Mouse (Mus musculus) stomach, postnatal 0 days (tissue): Measurements from ENCODE around the gene Kcnma1. TPM values are rescaled to one million over a fixed set of nuclear protein-coding genes. Genes with fewer than 3 reads are reported as not detected.

Experiments
- ATAC-seq: fragments of 200-750 bp; cut with Nextera tagmentation; 2 replicates; pipeline ENCODE4 v1.8.0; 2017; ENCODE audit not compliant: low FRiP score, low TSS enrichment
- DNase-seq: peaks from one replicate; pipeline ENCODE4 v3.0.0-alpha.2; 2016; ENCODE audit warnings: low spot score
- H3K27ac ChIP-seq: fragments of 300-500 bp; sonication (generic); replicated peaks from 2 replicates; pipeline ENCODE4 v1.5.1; 2014; ENCODE audit warnings: mild to moderate bottlenecking, control low read depth
- H3K27me3 ChIP-seq: fragments of 300-500 bp; sonication (generic); 2 replicates; pipeline ENCODE4 v1.6.1; 2014; ENCODE audit warnings: low read length; ENCODE audit not compliant: control insufficient read depth, insufficient read depth
- H3K36me3 ChIP-seq: fragments of 300-500 bp; sonication (generic); 2 replicates; pipeline ENCODE4 v1.6.1; 2014; ENCODE audit warnings: low read length, mixed read lengths; ENCODE audit not compliant: control insufficient read depth, insufficient read depth
- H3K4me1 ChIP-seq: fragments of 300-500 bp; sonication (generic); replicated peaks from 2 replicates; pipeline ENCODE4 v1.6.1; 2014; ENCODE audit warnings: antibody characterized with exemption; ENCODE audit not compliant: control insufficient read depth, insufficient read depth
- H3K4me2 ChIP-seq: fragments of 300-500 bp; sonication (generic); replicated peaks from 2 replicates; pipeline ENCODE4 v1.6.1; 2014; ENCODE audit warnings: low read depth, mild to moderate bottlenecking, control low read depth, moderate library complexity
- H3K4me3 ChIP-seq: fragments of 300-500 bp; sonication (generic); 2 replicates; pipeline ENCODE4 v1.5.1; 2014; ENCODE audit warnings: low read depth, low read length, control low read depth
- H3K9ac ChIP-seq: fragments of 300-500 bp; sonication (generic); 2 replicates; pipeline ENCODE4 v1.6.1; 2014; ENCODE audit warnings: mild to moderate bottlenecking, low read length, control low read depth, mixed read lengths
- H3K9me3 ChIP-seq: fragments of 300-500 bp; sonication (generic); 2 replicates; pipeline ENCODE4 v1.6.1; 2016; ENCODE audit warnings: low read length; ENCODE audit not compliant: control insufficient read depth
- CTCF ChIP-seq: IDR thresholded peaks from 2 replicates; pipeline ENCODE4 v1.5.1; 2016; ENCODE audit warnings: antibody characterized with exemption, low read depth, mild to moderate bottlenecking, moderate library complexity
- EP300 ChIP-seq: optimal IDR thresholded peaks from 2 replicates; pipeline ENCODE3; 2016; ENCODE audit warnings: antibody characterized with exemption
- WGBS: fragments of 180-500 bp; shearing (Covaris S2); extraction: QIAGEN DNeasy Blood & Tissue Kit; methylation state at CpG from one replicate; pipeline ENCODE4 v1.1.7; 2014; 5-methylcytosine and 5-hydroxymethylcytosine counted together
- polyA plus RNA-seq: library from polyadenylated mRNA; unstranded; fragments of >200 nt; fragmentation: Nextera tagmentation; extraction: Ambion mirVana; gene quantifications from 2 replicates; pipeline ENCODE4 v1.2.1, GENCODE M21; 2015

The Kcnma1 gene
- polyA plus RNA-seq, 1 experiment from 2014 or later = 13.3 TPM

DNA sequence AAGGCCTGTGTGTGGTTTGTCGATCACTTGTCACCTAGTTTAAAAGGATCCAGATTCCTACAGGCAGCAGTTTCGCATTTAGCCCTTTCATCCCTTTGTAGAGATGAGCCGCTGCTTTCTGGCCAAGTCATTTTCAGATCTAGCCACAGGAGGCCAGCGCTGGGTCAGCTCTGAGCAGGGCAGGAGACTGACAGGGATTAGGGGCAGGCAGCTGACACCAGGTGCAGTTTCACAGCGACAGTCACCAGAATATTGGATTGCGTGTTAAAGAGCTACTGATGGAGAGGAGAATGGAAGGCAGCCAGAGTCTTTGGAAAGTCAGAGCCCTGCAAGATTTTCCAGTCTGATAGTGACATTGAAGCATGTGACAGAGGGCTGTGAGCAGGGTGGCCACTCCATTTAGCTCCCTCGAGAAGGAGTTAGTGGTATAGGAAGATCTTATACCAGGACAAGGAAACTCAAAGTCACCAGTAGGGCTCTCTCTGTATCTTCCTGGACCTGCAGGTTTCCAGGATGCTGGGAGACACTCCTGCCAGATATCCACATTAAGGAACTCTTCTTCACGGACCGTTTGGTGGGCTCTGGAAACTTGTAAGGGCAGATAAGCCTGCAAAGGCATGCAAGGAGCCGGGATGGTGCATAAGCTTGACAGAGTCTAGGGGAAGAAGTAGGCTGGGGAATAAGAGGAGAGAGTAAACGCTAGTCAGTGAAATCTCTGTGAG lies 21.4 kb upstream of the Kcnma1 start:
- 26% methylated on average over 11 of the region's 11 CpGs for WGBS
- Histone ChIP-seq H3K4me1 (no peaks in the 10 kb centered on the region), H3K9me3 (no peaks in the 10 kb centered on the region), H3K9ac (no peak overlapping the region), H3K4me2 (no peak overlapping the region), H3K27me3 (no peaks in the 10 kb centered on the region), H3K36me3 (no peaks in the 10 kb centered on the region), H3K4me3 (no peak overlapping the region), H3K27ac (no peak overlapping the region)
- TF ChIP-seq EP300 = no peak
- no peak for TF ChIP-seq CTCF
- no peak for DNase-seq
- ATAC-seq = no peak

- H3K27ac ChIP-seq = no peak overlapping the region
- H3K4me3 ChIP-seq = no peak overlapping the region
- H3K4me1 ChIP-seq = no peaks in the 10 kb centered on the region
- ATAC-seq (no peak), DNase-seq (no peak)
- WGBS = 89% methylated on average over 7 of the region's 7 CpGs
- H3K36me3 ChIP-seq = no peaks in the 10 kb centered on the region
- no peaks in the 10 kb centered on the region for H3K27me3 ChIP-seq
- no peak overlapping the region for H3K4me2 ChIP-seq
- TF ChIP-seq CTCF = no peak
- no peak overlapping the region for H3K9ac ChIP-seq
- no peaks in the 10 kb centered on the region for H3K9me3 ChIP-seq
Observed at GRCm38 (mm10) chr14:24032876-24033389, 18.6 kb upstream of the Kcnma1 start.

- WGBS = 73% methylated on average over 3 of the region's 3 CpGs
- DNase-seq (no peak), ATAC-seq (no peak)
- H3K4me1 ChIP-seq = no peaks in the 10 kb centered on the region
- H3K27me3 ChIP-seq = no peaks in the 10 kb centered on the region
- TF ChIP-seq CTCF (no peak), EP300 (no peak)
- no peaks in the 10 kb centered on the region for H3K36me3 ChIP-seq
- no peak overlapping the region for H3K4me3 ChIP-seq
- H3K9ac ChIP-seq = no peak overlapping the region
- H3K9me3 ChIP-seq = no peaks in the 10 kb centered on the region
- no peak overlapping the region for H3K4me2 ChIP-seq
- H3K27ac ChIP-seq = no peak overlapping the region
Observed at GRCm38 (mm10) chr14:24032201-24032600, 17.9 kb upstream of the Kcnma1 start.

DNA sequence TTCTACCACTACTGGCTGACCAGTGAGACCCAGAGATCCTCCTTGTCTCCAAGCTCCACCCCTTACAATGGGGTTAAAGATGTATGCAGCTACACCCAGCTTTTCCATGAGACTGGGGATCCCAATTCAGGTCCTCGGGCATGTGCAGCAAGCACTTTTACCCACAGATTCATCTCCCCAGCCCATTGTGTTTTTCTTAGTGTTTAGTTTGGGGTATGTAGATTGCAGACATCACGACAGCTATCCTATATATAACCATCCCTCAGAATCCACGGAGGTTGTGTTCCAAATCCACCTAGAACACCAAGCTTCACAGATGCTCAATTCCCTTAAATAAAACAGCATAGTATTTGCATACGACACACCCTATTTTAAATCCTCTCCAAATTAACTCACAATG lies 6.4 kb upstream of the Kcnma1 start:
- H3K4me3 ChIP-seq = no peak overlapping the region
- ATAC-seq = no peak

DNA sequence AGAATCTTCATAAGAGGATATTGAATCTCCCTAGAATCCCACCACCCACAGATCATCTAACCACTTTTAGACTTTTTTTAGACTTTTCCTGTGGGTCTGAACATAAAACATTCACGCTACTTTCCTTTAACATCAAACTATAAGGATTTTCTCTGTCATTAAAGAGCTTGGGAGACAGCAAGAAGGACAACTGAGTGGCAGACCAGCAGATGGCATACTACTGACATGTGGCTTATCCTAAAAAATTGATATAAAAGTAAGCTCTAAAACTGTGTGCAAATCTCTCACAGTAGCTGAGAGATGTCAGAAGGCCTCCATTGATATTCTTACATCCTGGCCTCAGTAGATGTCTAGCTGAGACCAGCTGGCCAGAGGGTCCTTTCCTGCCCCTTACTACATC lies 4.3 kb downstream of the Kcnma1 start:
- Histone ChIP-seq H3K4me1 (no peaks in the 10 kb centered on the region), H3K27ac (no peak overlapping the region), H3K4me2 (no peak overlapping the region), H3K9me3 (no peaks in the 10 kb centered on the region), H3K36me3 (no peaks in the 10 kb centered on the region), H3K9ac (no peak overlapping the region), H3K4me3 (no peak overlapping the region), H3K27me3 (peaks cover 4% of the 10 kb centered on the region; the same call in 1 of the 2 replicates)
- ATAC-seq = no peak
- WGBS = 71% methylated on average over 1 of the region's 1 CpGs
- no peak for DNase-seq
- TF ChIP-seq EP300 (no peak), CTCF (peak; percentile 13; the same call in 1 of the 2 replicates)

More for the DNA sequence above, 6.4 kb upstream of the Kcnma1 start:
- Histone ChIP-seq H3K9me3 (no peaks in the 10 kb centered on the region), H3K27me3 (no peaks in the 10 kb centered on the region), H3K36me3 (no peaks in the 10 kb centered on the region), H3K9ac (no peak overlapping the region), H3K27ac (no peak overlapping the region), H3K4me1 (no peaks in the 10 kb centered on the region), H3K4me2 (no peak overlapping the region)
- 77% methylated on average over 4 of the region's 4 CpGs for WGBS
- no peak for TF ChIP-seq CTCF
- TF ChIP-seq EP300 = no peak
- DNase-seq = no peak

GRCm38 (mm10) chr14:24008252-24008651 lies 6.0 kb downstream of the Kcnma1 start:
- peaks cover 6% of the 10 kb centered on the region; the same call in 1 of the 2 replicates for H3K27me3 ChIP-seq
- no peaks in the 10 kb centered on the region for H3K4me1 ChIP-seq
- ATAC-seq (0 out of 2 replicates have a peak, but pooled peaks have one; percentile 25), DNase-seq (peak; percentile 80)
- H3K9ac ChIP-seq = no peak overlapping the region
- H3K4me3 ChIP-seq = no peak overlapping the region
- H3K36me3 ChIP-seq = no peaks in the 10 kb centered on the region
- H3K4me2 ChIP-seq = no peak overlapping the region
- TF ChIP-seq EP300 = no peak
- peak; percentile 100 for TF ChIP-seq CTCF
- no peaks in the 10 kb centered on the region for H3K9me3 ChIP-seq
- WGBS = 5% methylated on average over 7 of the region's 7 CpGs
- H3K27ac ChIP-seq = no peak overlapping the region
